Mouse (Mus musculus) stomach, embryonic 15.5 days (tissue): ENCODE results near the gene Tssk1. TPM values are rescaled to one million over a fixed set of nuclear protein-coding genes. Genes with fewer than 3 reads are reported as not detected.

ENCODE experiments used
- polyA plus RNA-seq: library from polyadenylated mRNA; unstranded; fragments of >200 nt; fragmentation: Nextera tagmentation; extraction: Ambion mirVana; gene quantifications from 2 replicates; pipeline ENCODE4 v1.2.1, GENCODE M21; 2015

Tssk1 gene
- polyA plus RNA-seq, 1 experiment from 2014 or later: not detected

Other genes starting within 250 kb of the Tssk1 start
- 4.4 and 5.2 TPM in 2 replicates for gene Ccdc74a, start 247.8 kb upstream of the Tssk1 start, polyA plus RNA-seq
- gene Med15, start 161.3 kb upstream of the Tssk1 start, polyA plus RNA-seq: 38.3 and 42.6 TPM in 2 replicates
- 57.4 and 57.6 TPM in 2 replicates for gene Klhl22, start 134.6 kb upstream of the Tssk1 start, polyA plus RNA-seq
- 15.8 and 18.5 TPM in 2 replicates for gene Scarf2, start 96.9 kb upstream of the Tssk1 start, polyA plus RNA-seq
- gene B830017H08Rik, start 61.1 kb upstream of the Tssk1 start, polyA plus RNA-seq: not detected in 2 replicates
- 2.6 and 2.7 TPM in 2 replicates for gene Car15, start 55.9 kb upstream of the Tssk1 start, polyA plus RNA-seq
- 0.26 and 0.32 TPM in 2 replicates for gene Gm20518, start 2.6 kb upstream of the Tssk1 start, polyA plus RNA-seq
- gene Dgcr2, start 4.3 kb downstream of the Tssk1 start, polyA plus RNA-seq: 74.6 and 80.5 TPM in 2 replicates
- 0.09 TPM in 1 of 2 replicates, not detected in the other for gene Tssk2, start 4.4 kb downstream of the Tssk1 start, polyA plus RNA-seq
- 31.7 and 35.5 TPM in 2 replicates for gene Ess2, start 17.1 kb downstream of the Tssk1 start, polyA plus RNA-seq
- gene Gsc2, start 20.8 kb downstream of the Tssk1 start, polyA plus RNA-seq: not detected in 2 replicates
- 124 and 134 TPM in 2 replicates for gene Slc25a1, start 34.0 kb downstream of the Tssk1 start, polyA plus RNA-seq
- 0.27 TPM in 1 of 2 replicates, not detected in the other for gene Vpreb2, start 86.2 kb downstream of the Tssk1 start, polyA plus RNA-seq
- 77.8 and 78.2 TPM in 2 replicates for gene Dgcr6, start 158.6 kb downstream of the Tssk1 start, polyA plus RNA-seq
- gene Prodh, start 196.0 kb downstream of the Tssk1 start, polyA plus RNA-seq: 13.1 and 14.8 TPM in 2 replicates
- 3.0 and 4.3 TPM in 2 replicates for gene Rtn4r, start 233.4 kb downstream of the Tssk1 start, polyA plus RNA-seq